Mouse (Mus musculus) brain, embryonic 14.5 days (tissue): ENCODE results near the gene Plekhg5.

ENCODE experiments used
- CTCF ChIP-seq: fragments of 200-500 bp; IDR thresholded peaks from 2 replicates; pipeline ENCODE4 v1.5.1; 2012; ENCODE audit warnings: inconsistent platforms, mild to moderate bottlenecking, moderate library complexity, borderline replicate concordance; ENCODE audit not compliant: insufficient read depth, insufficient read length; ENCODE audit errors: extremely low read depth
- POLR2A ChIP-seq: fragments of 200-500 bp; IDR thresholded peaks from 2 replicates; pipeline ENCODE4 v1.6.1; 2012; ENCODE audit warnings: mild to moderate bottlenecking, inconsistent platforms, borderline replicate concordance; ENCODE audit not compliant: poor library complexity, insufficient read depth, insufficient read length, severe bottlenecking; ENCODE audit errors: extremely low read depth

- no peak for TF ChIP-seq POLR2A
- peak; percentile 62; the same call in 1 of the 2 replicates for TF ChIP-seq CTCF
Observed at GRCm38 (mm10) chr4:152136112-152136875, 64.0 kb downstream of the Plekhg5 start.
